20 mouse cellular contexts compared by ENCODE assay signal in genomic region chr9:58213377-58213776, GRCm38 (mm10). TPM values are rescaled to one million over a fixed set of nuclear protein-coding genes. Genes with fewer than 3 reads are reported as not detected.
DNase-seq lines count a peak whose midpoint lies in the region; ATAC-seq and TF ChIP-seq lines count a peak whose summit lies in the region.
"Had no signal": no experiment of that assay in that cellular context is flagged by ENCODE, and none has a peak within 500 bp of the region (broad histone marks: within the 10 kb centered on the region; RNA-seq: fewer than 3 reads in every experiment).

No protein-coding gene starts in this region.

- H3K4me1 ChIP-seq in kidney, embryonic 16.5 days (ENCODE audit: insufficient read depth, low read length), result peaks cover 45% of the 10 kb centered on the region
- peaks cover 18% of the 10 kb centered on the region for H3K4me1 ChIP-seq in liver, embryonic 11.5 days (replicated peaks; ENCODE audit: control insufficient read depth, insufficient read depth, low read length)

- H3K27ac ChIP-seq in gastrocnemius, adult 2 months, result 0 out of 2 replicates have a peak overlapping the region, but pooled peaks have one; percentile 35
- peak overlapping the region; percentile 55 for H3K27ac ChIP-seq in kidney, embryonic 16.5 days (ENCODE audit: low read length)
- 0 out of 2 replicates have a peak overlapping the region, but pooled peaks have one; percentile 6 for H3K27ac ChIP-seq in liver, embryonic 11.5 days (ENCODE audit: low read depth, low read length)
- H3K27ac ChIP-seq: embryonic facial prominence, embryonic 13.5 days; left cerebral cortex, adult 2 months; limb, embryonic 12.5 days had no signal

- intact Hi-C loops in gastrocnemius, adult 2 months (cut with DNase I), result no loop called here

- no peaks in the 10 kb centered on the region for H3K36me3 ChIP-seq in kidney, embryonic 16.5 days (ENCODE audit: insufficient read depth, low read length)
- H3K36me3 ChIP-seq in liver, embryonic 11.5 days (ENCODE audit: control insufficient read depth, insufficient read depth, low read length), result no peaks in the 10 kb centered on the region
- H3K36me3 ChIP-seq: embryonic facial prominence, embryonic 13.5 days; limb, embryonic 12.5 days; midbrain, embryonic 13.5 days had no signal

- H3K9ac ChIP-seq in kidney, embryonic 16.5 days (replicated peaks; ENCODE audit: low read length), result 0 out of 2 replicates have a peak overlapping the region, but pooled peaks have one; percentile 36
- no peak overlapping the region for H3K9ac ChIP-seq in liver, embryonic 11.5 days (ENCODE audit: low read depth, low read length)
- H3K9ac ChIP-seq: embryonic facial prominence, embryonic 13.5 days; limb, embryonic 12.5 days; midbrain, embryonic 13.5 days had no signal

- H3K9me3 ChIP-seq in kidney, embryonic 16.5 days (ENCODE audit: low read length), result no peaks in the 10 kb centered on the region
- H3K9me3 ChIP-seq in liver, embryonic 11.5 days (ENCODE audit: control insufficient read depth, low read length), result no peaks in the 10 kb centered on the region
- H3K9me3 ChIP-seq: embryonic facial prominence, embryonic 13.5 days; limb, embryonic 12.5 days; midbrain, embryonic 13.5 days had no signal

- 37% methylated on average over 5 of the region's 5 CpGs for WGBS in kidney, embryonic 16.5 days
- 48% methylated on average over 5 of the region's 5 CpGs for WGBS in liver, embryonic 11.5 days

- H3K4me3 ChIP-seq in gastrocnemius, adult 2 months, result no peak overlapping the region
- no peak overlapping the region for H3K4me3 ChIP-seq in kidney, embryonic 16.5 days (ENCODE audit: low read length)
- no peak overlapping the region for H3K4me3 ChIP-seq in liver, embryonic 11.5 days (ENCODE audit: low read depth, low read length)
- H3K4me3 ChIP-seq: embryonic facial prominence, embryonic 13.5 days; left cerebral cortex, adult 2 months; limb, embryonic 12.5 days; midbrain, embryonic 13.5 days had no signal

- no peak overlapping the region for H3K4me2 ChIP-seq in kidney, embryonic 16.5 days (replicated peaks; ENCODE audit: low read depth, low read length)
- peak overlapping the region; percentile 46; the same call in 1 of the 2 replicates for H3K4me2 ChIP-seq in liver, embryonic 11.5 days
- H3K4me2 ChIP-seq: embryonic facial prominence, embryonic 13.5 days; heart, embryonic 11.5 days; limb, embryonic 12.5 days; midbrain, embryonic 13.5 days had no signal

- no peak for ATAC-seq in kidney, embryonic 16.5 days (ENCODE audit: low FRiP score, low TSS enrichment)
- ATAC-seq in liver, embryonic 11.5 days (replicated peaks; ENCODE audit: low FRiP score), result no peak; the same call in 1 of the 2 replicates
- ATAC-seq: forebrain, embryonic 16.5 days; inflammation-experienced regulatory T-cells, adult 6 months had no signal

- no peaks in the 10 kb centered on the region for H3K27me3 ChIP-seq in kidney, embryonic 16.5 days (ENCODE audit: insufficient read depth, low read length)
- peaks cover 3% of the 10 kb centered on the region; the same call in 1 of the 2 replicates for H3K27me3 ChIP-seq in liver, embryonic 11.5 days (replicated peaks; ENCODE audit: control insufficient read depth, insufficient read depth, low read length)
- H3K27me3 ChIP-seq: CH12.LX; embryonic facial prominence, embryonic 13.5 days; midbrain, embryonic 13.5 days had no signal

- no peak for TF ChIP-seq CTCF in gastrocnemius, adult 2 months (IDR thresholded peaks at IDR 0.05)

- DNase-seq in gastrocnemius, adult 2 months, result peak; percentile 9
- DNase-seq in gastrocnemius, postnatal 10 days, result no peak
- DNase-seq in kidney, adult 9 months, result no peak
- no peak for DNase-seq in liver, embryonic 11.5 days (ENCODE audit: low spot score)
- DNase-seq in frontal cortex, postnatal 25 days (ENCODE audit: low spot score in 2 of 2), result no peak
- no peak for DNase-seq in frontal cortex, adult 2 months (ENCODE audit: extremely low spot score in 1 of 2, low spot score in 1 of 2)
- DNase-seq: adrenal gland, postnatal 10 days; cerebellum, adult 18-20 months; heart, postnatal 4 days had no signal

RNA-seq across cellular contexts. Expression of gene Islr2, which starts 9.3 kb away (rescaled TPM):
- 1 to 10 TPM; 2.6 to 3.3 TPM for total RNA-seq in gastrocnemius, adult 2 months (2021)
- total RNA-seq in gastrocnemius, postnatal 10 days (2021), result 1 to 10 TPM; 4.3 to 4.5 TPM
- polyA plus RNA-seq in kidney, embryonic 16.5 days (2015; fragmentation: Nextera tagmentation; extraction: Ambion mirVana), result 0.17 and 0.23 TPM in 2 replicates
- polyA plus RNA-seq in liver, embryonic 11.5 days (2014; fragmentation: Nextera tagmentation; extraction: Ambion mirVana), result 0.43 TPM in 1 of 2 replicates, not detected in the other
- polyA plus RNA-seq in frontal cortex, adult 2 months (2012; rRNA removed), result 38.6 and 42.5 TPM in 2 replicates
- total RNA-seq: CH12.LX; megakaryocyte progenitor cell, adult 5-6 weeks had no signal
- polyA plus RNA-seq: inflammation-experienced regulatory T-cells, adult 6 months; lung, postnatal 0 days had no signal

RNA-seq across cellular contexts. Expression of gene Islr, which starts 9.3 kb away (rescaled TPM):
- total RNA-seq in gastrocnemius, adult 2 months (2021), result 10 to 100 TPM; 11.9 to 26.1 TPM
- total RNA-seq in gastrocnemius, postnatal 10 days (2021), result 100 to 1,000 TPM in 1 of 2 experiments, 10 to 100 TPM in 1; 98.8 to 119 TPM
- 94.8 and 96.1 TPM in 2 replicates for polyA plus RNA-seq in kidney, embryonic 16.5 days (2015; fragmentation: Nextera tagmentation; extraction: Ambion mirVana)
- 7.7 and 8.5 TPM in 2 replicates for polyA plus RNA-seq in liver, embryonic 11.5 days (2014; fragmentation: Nextera tagmentation; extraction: Ambion mirVana)
- polyA plus RNA-seq in frontal cortex, adult 2 months (2012; rRNA removed), result 96.8 and 108 TPM in 2 replicates
- total RNA-seq: CH12.LX; megakaryocyte progenitor cell, adult 5-6 weeks had no signal

RNA-seq across cellular contexts. Expression of gene Pml, which starts 36.2 kb away (rescaled TPM):
- 1 to 10 TPM; 4.1 to 4.5 TPM for total RNA-seq in gastrocnemius, adult 2 months (2021)
- total RNA-seq in gastrocnemius, postnatal 10 days (2021), result 10 to 100 TPM in 1 of 2 experiments, 1 to 10 TPM in 1; 7.3 to 12.6 TPM
- 26.7 TPM in 2 replicates for polyA plus RNA-seq in kidney, embryonic 16.5 days (2015; fragmentation: Nextera tagmentation; extraction: Ambion mirVana)
- 28.3 and 33.2 TPM in 2 replicates for polyA plus RNA-seq in liver, embryonic 11.5 days (2014; fragmentation: Nextera tagmentation; extraction: Ambion mirVana)
- 9.5 and 10.0 TPM in 2 replicates for polyA plus RNA-seq in frontal cortex, adult 2 months (2012; rRNA removed)

RNA-seq across cellular contexts. Expression of gene Stoml1, which starts 39.6 kb away (rescaled TPM):
- total RNA-seq in gastrocnemius, adult 2 months (2021), result 1 to 10 TPM; 6.8 to 7.3 TPM
- total RNA-seq in gastrocnemius, postnatal 10 days (2021), result 10 to 100 TPM in 1 of 2 experiments, 1 to 10 TPM in 1; 9.1 to 12.3 TPM
- polyA plus RNA-seq in kidney, embryonic 16.5 days (2015; fragmentation: Nextera tagmentation; extraction: Ambion mirVana), result 33.8 and 35.8 TPM in 2 replicates
- polyA plus RNA-seq in liver, embryonic 11.5 days (2014; fragmentation: Nextera tagmentation; extraction: Ambion mirVana), result 9.7 and 12.9 TPM in 2 replicates
- polyA plus RNA-seq in frontal cortex, adult 2 months (2012; rRNA removed), result 99.9 and 102 TPM in 2 replicates

Comparison
In these comparisons a context has a peak if more than half of its experiments do, and no peak if none do; other contexts are left out.
1. RNA of gene Islr2, which starts 9.3 kb away (polyA plus RNA-seq): 38.6 to 42.5 TPM in frontal cortex, adult 2 months; 0.43 TPM in liver, embryonic 11.5 days and 0.17 to 0.23 TPM in kidney, embryonic 16.5 days; every median in the first group is over 10 times any median in the second.
2. RNA of gene Islr, which starts 9.3 kb away (polyA plus RNA-seq): 96.8 to 108 TPM in frontal cortex, adult 2 months and 94.8 to 96.1 TPM in kidney, embryonic 16.5 days; 7.7 to 8.5 TPM in liver, embryonic 11.5 days; every median in the first group is over 10 times any median in the second.
3. Peak in every context shown above with its lines, with median percentiles within 50 percentile points of each other: H3K27ac ChIP-seq.